Mouse (Mus musculus): ENCODE data around the gene Kcnmb4. TPM values are rescaled to one million over a fixed set of nuclear protein-coding genes. Genes with fewer than 3 reads are reported as not detected.

Kcnmb4 gene
- polyA plus RNA-seq, 1 experiment from 2014 or later = 42.0 TPM

DNA sequence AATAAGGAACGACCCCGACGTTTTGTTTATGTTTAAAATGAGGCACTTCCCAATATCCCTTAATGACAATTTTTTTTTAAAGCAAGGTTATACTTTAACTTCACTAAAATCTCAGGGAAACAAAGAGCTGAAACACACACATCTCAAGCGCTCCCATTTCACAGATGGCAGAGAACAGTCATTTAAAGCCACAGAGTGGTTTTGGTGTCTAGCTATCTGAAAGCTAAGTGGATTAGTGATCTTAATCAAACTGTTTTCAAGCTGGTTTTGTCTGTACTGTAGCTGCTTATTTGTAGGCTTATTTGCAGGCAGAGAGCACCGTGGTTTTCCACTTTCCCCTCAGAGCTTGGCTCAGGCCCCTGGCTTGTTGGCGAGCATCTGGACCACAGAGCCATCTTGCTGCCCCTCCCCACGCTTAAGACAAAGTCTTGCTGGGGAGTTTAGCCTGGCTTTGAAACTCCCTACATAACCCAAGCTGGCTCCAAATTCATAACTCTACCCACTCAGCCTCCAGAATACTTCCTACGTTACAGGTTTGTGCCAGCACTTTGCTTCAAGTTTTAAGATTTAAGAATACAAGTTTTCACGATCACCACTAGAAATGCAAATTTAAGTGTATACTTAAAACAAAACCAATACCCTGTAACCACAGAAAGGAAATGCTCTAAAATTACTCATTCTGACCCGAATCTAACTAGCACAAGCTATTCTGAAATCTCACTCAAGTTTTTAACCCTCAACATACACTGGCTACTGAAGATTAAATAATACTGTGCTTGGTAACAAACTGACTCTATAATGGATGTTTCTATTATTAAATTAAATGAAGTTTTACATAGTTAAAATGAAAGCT, 13.4 kb upstream of the Kcnmb4 start:
- DNase-seq (ENCODE audit: low spot score) = no peak

GRCm38 (mm10) chr10:116481917-116482316, 8.2 kb upstream of the Kcnmb4 start:
- 95% methylated on average over 12 of the region's 12 CpGs for WGBS
- Histone ChIP-seq H3K36me3 (replicated peaks; ENCODE audit: control insufficient read depth, insufficient read depth) (peaks cover 35% of the 10 kb centered on the region), H3K4me1 (replicated peaks; ENCODE audit: control insufficient read depth, insufficient read depth, low read length) (no peaks in the 10 kb centered on the region), H3K27me3 (ENCODE audit: control insufficient read depth, insufficient read depth, low read length) (no peaks in the 10 kb centered on the region), H3K9me3 (ENCODE audit: control insufficient read depth, low read length) (no peaks in the 10 kb centered on the region), H3K4me3 (replicated peaks; ENCODE audit: low read length) (no peak overlapping the region), H3K9ac (no peak overlapping the region), H3K4me2 (replicated peaks) (no peak overlapping the region), H3K27ac (no peak overlapping the region)
- ATAC-seq (ENCODE audit: low FRiP score) (no peak), DNase-seq (ENCODE audit: low spot score) (no peak)

More for the DNA sequence above, 13.4 kb upstream of the Kcnmb4 start:
- 90% methylated on average over 10 of the region's 10 CpGs for WGBS
- Histone ChIP-seq H3K27me3 (ENCODE audit: control insufficient read depth, insufficient read depth, low read length) (no peaks in the 10 kb centered on the region), H3K9ac (no peak overlapping the region), H3K4me2 (replicated peaks) (no peak overlapping the region), H3K4me3 (replicated peaks; ENCODE audit: low read length) (no peak overlapping the region), H3K36me3 (replicated peaks; ENCODE audit: control insufficient read depth, insufficient read depth) (peaks cover 39% of the 10 kb centered on the region), H3K9me3 (ENCODE audit: control insufficient read depth, low read length) (no peaks in the 10 kb centered on the region), H3K4me1 (replicated peaks; ENCODE audit: control insufficient read depth, insufficient read depth, low read length) (no peaks in the 10 kb centered on the region), H3K27ac (no peak overlapping the region)
- ATAC-seq (ENCODE audit: low FRiP score) = no peak

DNA sequence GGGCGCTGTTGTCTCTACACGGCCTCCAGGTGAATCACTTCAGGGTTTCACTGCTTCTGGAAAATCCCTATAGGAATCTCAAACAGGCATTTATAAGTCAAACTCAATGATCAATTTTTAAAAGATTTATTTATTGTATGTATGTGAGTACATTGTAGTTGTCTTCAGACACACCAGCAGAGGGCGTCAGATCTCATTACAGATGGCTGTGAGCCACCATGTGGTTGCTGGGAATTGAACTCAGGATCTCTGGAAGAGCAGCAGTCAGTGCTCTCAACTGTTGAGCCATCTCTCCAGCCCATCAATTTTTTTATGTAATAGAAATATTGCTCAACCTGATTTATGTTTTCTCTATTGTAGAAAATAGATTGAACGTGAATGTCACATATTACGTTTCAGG, 7.3 kb upstream of the Kcnmb4 start:
- 93% methylated on average over 5 of the region's 5 CpGs for WGBS
- Histone ChIP-seq H3K4me2 (replicated peaks) (no peak overlapping the region), H3K4me3 (replicated peaks; ENCODE audit: low read length) (no peak overlapping the region), H3K27me3 (ENCODE audit: control insufficient read depth, insufficient read depth, low read length) (no peaks in the 10 kb centered on the region), H3K36me3 (replicated peaks; ENCODE audit: control insufficient read depth, insufficient read depth) (peaks cover 29% of the 10 kb centered on the region), H3K27ac (no peak overlapping the region), H3K9ac (no peak overlapping the region), H3K9me3 (ENCODE audit: control insufficient read depth, low read length) (no peaks in the 10 kb centered on the region), H3K4me1 (replicated peaks; ENCODE audit: control insufficient read depth, insufficient read depth, low read length) (no peaks in the 10 kb centered on the region)
- DNase-seq (ENCODE audit: low spot score) (no peak), ATAC-seq (ENCODE audit: low FRiP score) (no peak)

DNA sequence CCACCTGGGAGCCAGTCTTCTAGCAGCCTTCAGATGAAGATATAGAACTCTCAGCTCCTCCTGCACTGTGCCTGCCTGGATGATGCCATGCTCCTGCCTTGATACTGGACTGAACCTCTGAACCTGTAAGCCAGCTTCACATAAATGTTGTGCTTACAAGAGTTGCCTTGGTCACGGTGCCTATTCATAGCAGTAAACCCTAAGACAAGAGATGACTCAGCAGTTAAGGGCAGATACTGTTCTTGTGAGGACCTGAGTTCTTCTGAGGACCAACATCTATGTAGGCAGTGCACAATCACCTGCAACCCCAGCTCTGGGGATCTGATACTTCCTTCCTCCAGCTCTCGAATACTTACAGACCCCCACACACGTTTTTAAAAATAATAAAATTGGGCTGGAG, 2.9 kb upstream of the Kcnmb4 start:
- no peak for DNase-seq (ENCODE audit: low spot score)
- H3K9me3 ChIP-seq (ENCODE audit: control insufficient read depth, low read length) = no peaks in the 10 kb centered on the region
- no peak overlapping the region for H3K4me3 ChIP-seq (replicated peaks; ENCODE audit: low read length)
- H3K27me3 ChIP-seq (ENCODE audit: control insufficient read depth, insufficient read depth, low read length) = no peaks in the 10 kb centered on the region
- ATAC-seq (ENCODE audit: low FRiP score) = no peak
- H3K9ac ChIP-seq = no peak overlapping the region
- H3K4me1 ChIP-seq (replicated peaks; ENCODE audit: control insufficient read depth, insufficient read depth, low read length) = peaks cover 23% of the 10 kb centered on the region
- H3K27ac ChIP-seq = no peak overlapping the region
- H3K4me2 ChIP-seq (replicated peaks) = no peak overlapping the region
- no peaks in the 10 kb centered on the region; the same call in 1 of the 2 replicates for H3K36me3 ChIP-seq (replicated peaks; ENCODE audit: control insufficient read depth, insufficient read depth)
- 95% methylated on average over 3 of the region's 3 CpGs for WGBS

- no peaks in the 10 kb centered on the region; the same call in 1 of the 2 replicates for H3K36me3 ChIP-seq (replicated peaks; ENCODE audit: control insufficient read depth, insufficient read depth)
- H3K9ac ChIP-seq = no peak overlapping the region
- peaks cover 23% of the 10 kb centered on the region for H3K4me1 ChIP-seq (replicated peaks; ENCODE audit: control insufficient read depth, insufficient read depth, low read length)
- no peak overlapping the region for H3K27ac ChIP-seq
- H3K4me3 ChIP-seq (replicated peaks; ENCODE audit: low read length) = no peak overlapping the region
- DNase-seq (ENCODE audit: low spot score) (no peak), ATAC-seq (ENCODE audit: low FRiP score) (no peak)
- H3K9me3 ChIP-seq (ENCODE audit: control insufficient read depth, low read length) = no peaks in the 10 kb centered on the region
- WGBS = 74% methylated on average over 6 of the region's 6 CpGs
- H3K27me3 ChIP-seq (ENCODE audit: control insufficient read depth, insufficient read depth, low read length) = no peaks in the 10 kb centered on the region
- peak overlapping the region; percentile 92; the same call in 1 of the 2 replicates for H3K4me2 ChIP-seq (replicated peaks)
Observed at GRCm38 (mm10) chr10:116475725-116476124, 2.0 kb upstream of the Kcnmb4 start.

DNA sequence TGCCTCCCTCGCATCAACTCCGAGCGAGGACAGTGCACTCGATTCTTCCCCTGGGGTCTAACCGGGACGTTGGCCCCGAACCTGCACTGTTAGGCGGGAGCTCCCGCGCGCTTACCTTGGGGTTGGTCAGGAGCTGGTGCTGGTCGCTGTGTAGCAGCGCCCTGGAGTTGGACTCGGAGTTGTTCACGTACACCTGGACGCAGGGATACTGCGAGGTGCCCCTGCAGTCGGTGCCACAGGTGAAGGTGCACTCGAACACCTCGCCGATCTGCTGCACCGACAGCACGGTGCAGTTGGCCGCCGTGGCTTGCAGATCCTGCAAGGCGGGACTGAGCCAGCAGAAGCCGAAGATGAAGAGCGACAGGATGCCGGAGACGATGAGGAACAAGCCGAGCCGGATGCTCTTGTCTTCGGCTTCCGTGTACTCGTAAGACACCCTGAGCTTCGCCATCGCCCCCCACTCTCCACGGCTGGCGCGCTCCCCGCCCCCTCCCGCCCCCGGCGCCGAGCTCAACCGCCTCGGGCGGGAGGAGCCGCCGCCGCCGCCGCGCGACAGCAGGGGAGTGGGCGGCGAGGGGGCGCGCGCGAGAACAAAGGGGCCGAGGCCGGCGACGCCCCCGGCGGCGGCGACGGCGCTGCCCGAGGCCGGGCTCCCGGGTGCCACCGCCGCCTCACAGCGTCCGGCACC, 463 bp downstream of the Kcnmb4 start:
- no peaks in the 10 kb centered on the region for H3K9me3 ChIP-seq (ENCODE audit: control insufficient read depth, low read length)
- H3K4me1 ChIP-seq (replicated peaks; ENCODE audit: control insufficient read depth, insufficient read depth, low read length) = peaks cover 23% of the 10 kb centered on the region
- no peaks in the 10 kb centered on the region for H3K36me3 ChIP-seq (replicated peaks; ENCODE audit: control insufficient read depth, insufficient read depth)
- H3K4me3 ChIP-seq (replicated peaks; ENCODE audit: low read length) = peak overlapping the region; percentile 71
- ATAC-seq (ENCODE audit: low FRiP score) = peak; percentile 80
- DNase-seq (ENCODE audit: low spot score) = peak; percentile 77
- peak overlapping the region; percentile 92 for H3K27ac ChIP-seq
- no peaks in the 10 kb centered on the region for H3K27me3 ChIP-seq (ENCODE audit: control insufficient read depth, insufficient read depth, low read length)
- under 1% methylated on average over 65 of the region's 78 CpGs for WGBS
- H3K4me2 ChIP-seq (replicated peaks) = peak overlapping the region; percentile 92
- H3K9ac ChIP-seq = peak overlapping the region; percentile 88

GRCm38 (mm10) chr10:116472579-116472978, 1.1 kb downstream of the Kcnmb4 start:
- no peaks in the 10 kb centered on the region for H3K36me3 ChIP-seq (replicated peaks; ENCODE audit: control insufficient read depth, insufficient read depth)
- no peak for DNase-seq (ENCODE audit: low spot score)
- peak overlapping the region; percentile 92 for H3K4me2 ChIP-seq (replicated peaks)
- no peak; the same call in 1 of the 2 replicates for ATAC-seq (ENCODE audit: low FRiP score)
- peak overlapping the region; percentile 71 for H3K4me3 ChIP-seq (replicated peaks; ENCODE audit: low read length)
- 0 out of 2 replicates have a peak overlapping the region, but pooled peaks have one; percentile 92 for H3K27ac ChIP-seq
- peak overlapping the region; percentile 88 for H3K9ac ChIP-seq
- no peaks in the 10 kb centered on the region for H3K27me3 ChIP-seq (ENCODE audit: control insufficient read depth, insufficient read depth, low read length)
- H3K4me1 ChIP-seq (replicated peaks; ENCODE audit: control insufficient read depth, insufficient read depth, low read length) = peaks cover 23% of the 10 kb centered on the region
- WGBS = 13% methylated on average over 5 of the region's 5 CpGs
- H3K9me3 ChIP-seq (ENCODE audit: control insufficient read depth, low read length) = no peaks in the 10 kb centered on the region

DNA sequence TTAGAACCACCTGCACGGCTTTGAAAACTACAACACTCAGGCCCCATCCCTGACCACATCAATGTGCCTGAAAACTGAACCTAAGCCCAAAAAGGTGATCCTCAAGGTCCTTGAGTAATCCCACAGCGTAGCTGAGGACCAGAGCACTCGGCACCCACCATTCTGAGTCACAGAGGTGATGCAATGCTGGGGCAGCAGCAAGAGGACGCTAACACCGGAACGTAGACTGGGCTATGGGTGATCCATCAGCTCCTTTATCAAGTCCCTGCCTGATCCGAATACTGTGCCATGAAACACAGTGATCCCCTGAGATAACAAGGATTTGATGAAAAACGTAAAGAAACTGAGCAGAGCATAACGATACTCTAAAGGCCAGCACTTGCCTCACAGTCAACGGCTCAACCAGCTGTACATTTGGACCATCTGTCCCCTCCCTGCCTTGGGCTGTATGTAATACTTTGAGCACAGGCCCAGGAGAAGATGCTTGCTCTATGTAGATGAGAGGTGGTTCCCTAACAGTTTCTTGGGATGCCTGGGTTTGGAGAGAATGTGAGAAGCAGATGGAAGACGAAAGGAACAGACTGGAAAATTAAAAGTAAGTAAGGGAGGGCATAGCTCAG, 3.3 kb downstream of the Kcnmb4 start:
- no peak overlapping the region for H3K27ac ChIP-seq
- H3K4me3 ChIP-seq (replicated peaks; ENCODE audit: low read length) = 0 out of 2 replicates have a peak overlapping the region, but pooled peaks have one; percentile 7
- H3K4me2 ChIP-seq (replicated peaks) = peak overlapping the region; percentile 92
- H3K27me3 ChIP-seq (ENCODE audit: control insufficient read depth, insufficient read depth, low read length) = no peaks in the 10 kb centered on the region
- no peaks in the 10 kb centered on the region for H3K36me3 ChIP-seq (replicated peaks; ENCODE audit: control insufficient read depth, insufficient read depth)
- WGBS = 73% methylated on average over 11 of the region's 11 CpGs
- no peak overlapping the region for H3K9ac ChIP-seq
- H3K4me1 ChIP-seq (replicated peaks; ENCODE audit: control insufficient read depth, insufficient read depth, low read length) = peaks cover 23% of the 10 kb centered on the region
- H3K9me3 ChIP-seq (ENCODE audit: control insufficient read depth, low read length) = no peaks in the 10 kb centered on the region
- no peak for ATAC-seq (ENCODE audit: low FRiP score)
- no peak for DNase-seq (ENCODE audit: low spot score)

DNA sequence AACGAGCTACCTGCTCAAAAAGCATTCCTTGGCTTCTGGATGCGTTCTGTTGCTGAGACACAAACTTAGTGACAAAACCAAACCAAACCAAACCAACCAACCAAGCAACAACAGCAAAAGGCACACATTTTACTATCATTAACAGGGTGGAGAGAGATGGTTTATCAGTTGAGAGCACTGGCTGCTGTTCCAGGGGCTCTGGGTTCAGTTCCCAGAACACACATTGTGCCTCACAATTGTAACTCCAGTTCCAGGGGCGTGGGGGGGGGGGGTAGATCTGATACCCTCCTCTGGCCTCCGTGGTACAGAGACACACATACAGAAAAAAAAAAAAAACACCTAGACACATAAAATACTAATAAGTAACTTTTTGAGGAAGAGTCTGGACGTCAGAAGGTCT, 5.6 kb downstream of the Kcnmb4 start:
- Histone ChIP-seq H3K27me3 (ENCODE audit: control insufficient read depth, insufficient read depth, low read length) (no peaks in the 10 kb centered on the region), H3K27ac (no peak overlapping the region), H3K36me3 (replicated peaks; ENCODE audit: control insufficient read depth, insufficient read depth) (no peaks in the 10 kb centered on the region), H3K4me1 (replicated peaks; ENCODE audit: control insufficient read depth, insufficient read depth, low read length) (peaks cover 13% of the 10 kb centered on the region), H3K9me3 (ENCODE audit: control insufficient read depth, low read length) (no peaks in the 10 kb centered on the region), H3K9ac (no peak overlapping the region), H3K4me2 (replicated peaks) (no peak overlapping the region), H3K4me3 (replicated peaks; ENCODE audit: low read length) (no peak overlapping the region)
- WGBS = 93% methylated on average over 5 of the region's 5 CpGs
- ATAC-seq (ENCODE audit: low FRiP score) = no peak
- DNase-seq (ENCODE audit: low spot score) = no peak

All from hindbrain, embryonic 14.5 days (tissue).